Mouse (Mus musculus): Measurements from ENCODE around the gene Tmem106c.

Gene Tmem106c

GRCm38 (mm10) chr15:97999991-98000390, 36.0 kb downstream of the Tmem106c start:
- DNase-seq (ENCODE audit: low spot score in 2 of 2), result no peak

DNA sequence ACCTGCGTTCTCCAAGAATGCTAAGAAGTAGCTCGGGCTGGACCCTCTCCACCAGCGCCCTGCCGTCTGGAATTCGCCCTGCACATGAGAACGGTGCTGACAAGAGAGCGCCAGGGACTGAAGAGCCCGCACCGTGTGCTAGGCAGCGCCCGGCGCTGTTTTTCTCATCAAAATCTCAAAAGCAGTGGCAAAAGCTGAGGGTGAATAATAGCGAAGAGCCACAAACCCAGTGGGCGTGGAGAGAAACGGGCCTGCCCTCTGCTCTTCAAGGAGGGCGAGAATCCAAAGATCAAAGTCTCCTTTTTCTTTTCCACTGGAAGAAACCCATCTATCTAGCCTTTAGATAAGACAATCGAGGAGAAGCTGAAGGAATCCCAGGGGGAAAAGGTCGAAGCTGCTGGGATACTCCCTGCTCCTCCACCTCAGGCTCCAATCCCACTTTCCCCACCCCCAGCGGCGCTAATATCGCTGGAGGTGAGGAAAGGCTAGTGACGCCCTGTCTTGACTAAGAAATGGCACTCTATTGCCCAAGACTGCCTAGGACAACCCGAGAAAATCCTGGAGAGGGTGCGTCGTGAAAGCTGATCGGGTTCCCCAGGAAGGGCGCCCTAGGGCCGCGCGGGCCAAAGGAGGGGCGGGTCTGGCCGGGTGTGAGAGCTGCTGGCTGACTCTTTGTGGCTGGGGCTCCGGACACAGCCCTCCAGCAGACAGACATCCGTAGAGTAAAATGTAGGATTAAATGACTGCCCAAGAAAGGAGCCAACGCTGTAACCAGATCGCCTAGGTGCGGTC, 37.5 kb downstream of the Tmem106c start:
- DNase-seq (ENCODE audit: low spot score in 2 of 2), result no peak

DNA sequence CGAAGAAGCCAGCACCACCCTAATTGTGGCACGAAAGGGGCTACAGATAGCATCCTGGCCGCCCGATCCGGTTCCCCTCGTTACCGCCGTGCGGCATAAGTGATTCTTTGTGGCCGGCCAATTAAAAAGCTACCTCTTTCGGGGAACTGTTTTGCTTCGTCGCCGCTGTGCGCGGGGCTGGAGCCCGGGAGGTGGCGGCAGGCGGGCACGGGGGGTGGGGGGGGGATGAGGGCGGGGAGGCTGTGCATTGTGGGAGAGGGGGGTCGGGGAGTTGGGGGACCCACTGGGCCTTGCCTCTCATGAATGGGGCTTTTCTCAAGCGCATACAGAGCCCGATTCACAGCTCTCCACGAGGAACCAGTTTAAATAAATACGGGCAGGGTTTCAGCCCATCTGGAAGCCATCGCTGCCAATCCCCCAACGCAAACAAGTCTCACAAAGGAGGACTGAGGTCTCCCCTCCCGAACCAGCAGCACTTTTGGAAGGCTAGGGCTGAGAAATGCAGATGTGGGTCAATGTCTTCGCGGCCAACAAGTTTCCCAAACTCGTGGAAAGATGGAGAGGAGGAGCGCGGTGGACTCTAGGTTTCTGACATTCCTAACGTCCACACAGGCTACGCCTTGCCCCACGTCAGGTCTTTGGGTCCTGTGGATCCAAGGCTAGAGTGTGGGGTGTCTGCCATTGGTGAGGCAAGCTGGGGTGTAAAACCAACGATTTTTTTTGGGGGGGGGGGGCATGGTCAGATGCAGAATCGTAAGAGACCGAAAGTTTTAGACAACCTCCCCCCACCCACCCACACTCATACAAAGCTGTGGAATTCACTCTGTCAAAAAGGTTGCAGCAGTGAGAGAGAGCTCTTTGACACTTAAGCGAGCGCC, 38.4 kb downstream of the Tmem106c start:
- DNase-seq (ENCODE audit: low spot score in 2 of 2), result no peak

DNA sequence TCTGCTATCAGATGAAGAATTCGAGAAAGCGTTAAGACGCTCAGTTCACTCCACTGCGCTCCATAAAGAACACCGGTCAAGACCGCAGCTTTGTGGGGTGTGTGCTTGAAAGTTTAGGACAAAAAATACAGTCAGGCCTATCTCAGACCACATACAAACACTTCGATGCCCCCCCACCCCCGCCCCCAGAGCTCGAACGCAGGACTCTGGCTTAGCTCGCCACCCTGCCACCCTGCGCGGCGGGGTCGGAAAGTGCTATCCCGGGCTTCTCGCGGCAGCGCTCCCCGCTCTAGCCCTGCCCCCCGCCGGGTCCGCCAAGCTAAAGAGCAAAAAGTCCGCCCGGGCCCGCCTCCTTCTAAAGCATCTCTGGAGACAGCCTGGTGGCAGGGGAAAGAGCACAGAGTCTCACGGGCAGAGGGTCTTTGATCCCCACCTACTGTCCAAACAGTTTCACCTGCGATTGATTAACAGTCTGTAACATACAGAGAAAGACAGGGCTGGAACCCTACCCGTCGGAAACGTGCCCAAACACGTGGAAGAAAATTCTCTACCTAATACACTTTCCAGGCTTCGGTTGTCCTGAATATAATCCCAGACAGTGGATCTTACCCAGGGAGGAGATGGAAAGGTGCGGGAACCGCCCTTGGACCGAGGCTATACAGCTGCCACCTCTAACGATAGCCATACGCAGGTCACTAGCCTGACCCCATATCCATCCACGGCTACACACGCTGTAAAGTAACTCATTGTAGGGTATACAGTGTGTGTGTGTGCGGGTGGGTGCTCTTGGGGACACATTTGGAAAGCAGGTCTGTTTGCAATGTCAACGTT, 39.2 kb downstream of the Tmem106c start:
- no peak for DNase-seq (ENCODE audit: low spot score in 2 of 2)

DNA sequence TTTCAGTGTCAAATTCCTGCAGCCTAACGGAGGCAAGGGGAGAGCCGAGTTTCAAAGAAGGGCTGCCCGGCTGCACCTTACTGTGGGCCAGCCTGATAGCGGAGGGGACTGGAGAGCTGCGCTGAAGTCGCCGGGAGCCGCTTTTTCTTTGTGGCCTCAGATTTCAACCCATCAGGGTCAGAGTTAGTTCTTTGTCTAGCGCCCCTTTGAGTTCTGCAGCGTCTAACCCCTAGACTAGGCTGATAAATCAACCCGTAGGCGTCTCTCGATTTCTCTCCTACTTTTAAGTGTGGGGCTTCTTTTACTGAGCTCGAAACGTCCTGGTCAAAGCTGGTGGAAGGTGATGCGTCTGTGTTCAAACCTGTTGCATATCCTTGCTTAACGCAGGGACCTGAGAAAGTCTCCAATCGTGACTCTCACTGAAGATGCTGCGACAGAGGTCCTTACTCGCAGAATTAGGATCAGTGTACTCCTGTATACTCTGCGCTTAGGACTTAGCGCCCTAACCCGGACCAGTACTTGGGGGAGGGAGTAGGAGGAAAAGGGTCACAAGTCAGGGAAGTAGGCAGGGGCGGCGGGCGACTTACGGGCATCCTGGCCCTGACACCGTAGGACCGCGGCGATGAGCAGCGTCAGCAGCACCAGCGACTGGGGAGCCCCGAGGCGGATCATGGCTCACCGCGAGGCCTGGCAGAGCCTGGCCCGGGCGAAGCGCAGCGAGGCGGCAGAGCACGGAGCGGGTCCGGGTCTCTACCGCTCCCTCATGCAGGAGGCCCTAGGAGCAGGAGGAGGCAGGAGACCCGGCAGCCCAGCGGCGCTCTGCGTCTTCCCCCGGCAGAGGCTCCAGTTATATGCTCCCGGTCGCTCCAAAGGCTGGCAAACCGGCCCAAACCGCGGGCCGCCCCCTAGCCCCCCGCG, 40.1 kb downstream of the Tmem106c start, which contains the start of gene Col2a1:
Gene Col2a1 (minus strand): TSS at position 874 of the 918 bp plus-strand sequence.
- DNase-seq (ENCODE audit: low spot score in 2 of 2), result no peak

- DNase-seq (ENCODE audit: low spot score in 2 of 2), result no peak
These were observed 40.8 kb downstream of the Tmem106c start for GRCm38 (mm10) chr15:98004740-98005159.

DNA sequence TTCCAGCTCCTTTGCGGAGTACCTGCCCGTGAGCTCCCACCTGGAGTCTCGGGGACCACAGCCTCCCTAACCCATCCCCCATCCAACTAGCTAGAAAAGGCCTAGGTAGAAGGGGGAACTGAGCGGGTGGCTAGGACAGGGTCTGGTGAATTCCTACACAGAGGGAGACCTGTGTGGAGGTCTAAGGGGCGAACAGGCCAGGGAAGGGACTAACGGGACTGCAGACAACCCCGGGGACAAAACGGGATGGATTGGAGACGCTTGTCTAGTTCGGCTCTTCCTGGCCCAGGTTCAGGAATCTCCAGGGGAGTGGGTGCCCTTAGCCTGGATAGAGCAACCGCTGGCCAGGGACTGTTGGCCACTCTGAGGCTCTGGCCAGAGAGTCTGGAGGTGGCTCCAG, 41.2 kb downstream of the Tmem106c start:
- DNase-seq (ENCODE audit: low spot score in 2 of 2), result no peak

DNA sequence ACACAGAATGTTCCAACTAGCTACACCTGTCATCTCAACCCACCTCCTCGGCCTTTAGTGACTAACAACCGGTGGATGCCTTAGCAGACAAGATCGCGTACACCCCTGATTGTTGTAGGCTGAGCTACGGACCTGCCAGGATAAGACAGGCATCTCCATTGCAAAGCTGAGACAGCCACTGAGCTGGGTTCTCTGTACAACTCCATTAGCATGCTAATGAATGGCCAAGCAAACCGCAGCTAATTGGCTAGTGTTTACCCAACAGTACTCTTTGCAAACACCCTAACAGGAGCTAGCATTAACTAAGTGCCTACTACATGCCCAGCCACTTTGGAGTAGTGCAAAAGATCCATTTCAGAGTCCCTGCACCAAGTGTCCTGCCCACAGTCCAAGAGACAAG, 48.8 kb downstream of the Tmem106c start:
- no peak for DNase-seq (ENCODE audit: low spot score in 2 of 2)

DNA sequence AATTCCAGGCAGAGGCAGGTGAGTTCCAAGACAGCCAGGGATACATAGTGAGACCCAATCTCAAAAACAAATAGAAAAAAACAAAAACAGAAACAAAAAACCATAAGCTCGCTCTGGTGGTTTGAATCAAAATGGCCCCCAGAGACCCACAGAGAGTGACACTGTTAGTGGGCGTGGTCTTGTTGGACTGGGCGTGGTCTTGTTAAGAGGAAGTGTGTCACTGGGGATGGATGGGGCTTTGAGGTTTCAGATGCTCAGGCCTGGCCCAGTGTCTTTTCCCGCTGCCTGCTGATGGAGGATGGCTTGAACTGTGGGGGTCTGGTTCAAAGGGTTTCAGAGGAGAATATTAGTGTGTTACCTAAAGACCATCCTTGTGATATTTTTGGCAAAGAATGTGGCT, 53.9 kb downstream of the Tmem106c start:
- no peak for DNase-seq (ENCODE audit: low spot score in 2 of 2)

DNA sequence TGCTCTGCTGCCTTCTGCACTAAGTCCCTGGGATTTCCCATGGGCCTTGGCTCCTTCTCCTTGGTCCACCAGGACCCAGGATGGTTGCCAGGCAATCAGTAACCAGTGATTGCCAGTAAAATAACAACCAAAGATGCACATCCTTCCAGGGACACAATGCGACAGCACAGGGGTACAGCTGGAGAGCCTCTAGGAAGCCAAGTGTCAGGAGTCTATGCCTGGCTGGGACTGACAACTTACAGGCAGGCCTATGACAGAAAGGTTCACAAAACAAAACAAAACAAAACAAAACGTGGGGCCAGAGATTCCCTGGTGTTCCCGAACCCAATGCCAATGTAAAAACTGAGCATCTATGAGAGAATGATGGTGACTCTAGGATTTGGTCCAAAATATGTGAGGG, 55.0 kb downstream of the Tmem106c start:
- no peak for DNase-seq (ENCODE audit: low spot score in 2 of 2)
